Mouse (Mus musculus) heart, embryonic 14.5 days (tissue): ENCODE results near the gene Rtn4rl2. TPM values are rescaled to one million over a fixed set of nuclear protein-coding genes. Genes with fewer than 3 reads are reported as not detected.

Experiments used
- ATAC-seq: fragments of 200-750 bp; cut with Nextera tagmentation; 2 replicates; pipeline ENCODE4 v1.8.0; 2017; ENCODE audit warnings: low read depth, moderate TSS enrichment; ENCODE audit not compliant: insufficient number of reproducible peaks, insufficient read depth, low FRiP score
- H3K27ac ChIP-seq, 2 experiments: fragments of 200-500 bp in 1 of 2; fragments of 300-500 bp in 1 of 2; sonication (generic) in 1 of 2; replicated peaks in 1 of 2; 2 replicates each; pipeline ENCODE4 v1.5.1; 2012 to 2014; ENCODE audit warnings: low read depth in 2 of 2, low read length in 2 of 2, control low read depth in 1 of 2, mild to moderate bottlenecking in 1 of 2, mixed read lengths in 1 of 2; ENCODE audit not compliant: control insufficient read depth in 1 of 2, insufficient read depth in 1 of 2
- H3K27me3 ChIP-seq: fragments of 300-500 bp; sonication (generic); 2 replicates; pipeline ENCODE4 v1.6.1; 2014; ENCODE audit warnings: mild to moderate bottlenecking, low read length, control low read depth; ENCODE audit not compliant: control insufficient read depth, insufficient read depth
- H3K36me3 ChIP-seq: fragments of 300-500 bp; sonication (generic); 2 replicates; pipeline ENCODE4 v1.6.1; 2014; ENCODE audit warnings: mild to moderate bottlenecking, control low read depth, low read length, mixed read lengths; ENCODE audit not compliant: control insufficient read depth, insufficient read depth
- H3K4me1 ChIP-seq, 2 experiments: fragments of 200-500 bp in 1 of 2; fragments of 300-500 bp in 1 of 2; sonication (generic) in 1 of 2; 2 replicates each; pipeline ENCODE4 v1.6.1; 2012 to 2014; ENCODE audit warnings: low read length in 2 of 2, control low read depth in 1 of 2, mixed read lengths in 1 of 2; ENCODE audit not compliant: control insufficient read depth in 2 of 2, insufficient read depth in 2 of 2
- H3K4me2 ChIP-seq: fragments of 300-500 bp; sonication (generic); 2 replicates; pipeline ENCODE4 v1.6.1; 2014; ENCODE audit warnings: mild to moderate bottlenecking, low read length
- H3K4me3 ChIP-seq, 2 experiments: fragments of 200-500 bp in 1 of 2; fragments of 300-500 bp in 1 of 2; sonication (generic) in 1 of 2; 2 replicates each; pipeline ENCODE4 v1.5.1; 2012 to 2014; ENCODE audit warnings: low read length in 2 of 2, mild to moderate bottlenecking in 2 of 2, control low read depth in 1 of 2, low read depth in 1 of 2, moderate library complexity in 1 of 2; ENCODE audit not compliant: control insufficient read depth in 1 of 2, insufficient read depth in 1 of 2
- H3K9ac ChIP-seq: fragments of 300-500 bp; sonication (generic); 2 replicates; pipeline ENCODE4 v1.6.1; 2014; ENCODE audit warnings: mild to moderate bottlenecking, low read length
- H3K9me3 ChIP-seq: fragments of 300-500 bp; sonication (generic); 2 replicates; pipeline ENCODE4 v1.6.1; 2016; ENCODE audit warnings: low read length, control low read depth; ENCODE audit not compliant: control insufficient read depth
- WGBS: fragments of 180-500 bp; shearing (Covaris S2); extraction: QIAGEN DNeasy Blood & Tissue Kit; methylation state at CpG from one replicate; pipeline ENCODE4 v1.1.7; 2014; 5-methylcytosine and 5-hydroxymethylcytosine counted together
- polyA plus RNA-seq: library from polyadenylated mRNA; unstranded; fragments of >200 nt; fragmentation: Nextera tagmentation; extraction: Ambion mirVana; gene quantifications from 2 replicates; pipeline ENCODE4 v1.2.1, GENCODE M21; 2014

The Rtn4rl2 gene
- polyA plus RNA-seq, 1 experiment from 2014 or later: 2.2 TPM

DNA sequence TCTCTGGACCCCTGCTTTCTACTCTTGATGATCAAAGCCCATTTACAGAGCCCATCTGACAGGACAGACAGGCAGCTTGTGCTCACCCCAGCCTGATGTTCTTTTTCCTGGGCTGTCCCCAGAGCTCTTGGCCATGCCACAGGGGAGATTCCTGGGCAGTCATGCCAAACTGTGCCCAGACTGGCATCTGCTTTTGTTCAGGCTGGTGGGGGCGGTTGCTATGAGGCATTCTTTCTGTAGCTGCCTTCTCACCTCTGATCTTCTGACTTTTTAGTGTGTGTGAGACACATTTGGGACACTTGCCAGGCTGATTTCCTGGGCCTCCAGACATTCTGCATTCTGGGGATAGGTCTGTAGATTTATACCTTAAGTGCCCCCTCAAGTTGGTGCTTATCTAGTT is 28.0 kb downstream of the Rtn4rl2 start:
- Histone ChIP-seq H3K4me3 (no peak overlapping the region), H3K9ac (no peak overlapping the region), H3K27me3 (no peaks in the 10 kb centered on the region), H3K4me1 (no peaks in the 10 kb centered on the region), H3K4me2 (no peak overlapping the region), H3K27ac (no peak overlapping the region), H3K36me3 (peaks cover 93% of the 10 kb centered on the region), H3K9me3 (no peaks in the 10 kb centered on the region)
- 96% methylated on average over 1 of the region's 1 CpGs for WGBS
- ATAC-seq: no peak

- peaks cover 2 to 5% of the 10 kb centered on the region in 2 experiments; a peak in 3 of 4 replicates for H3K4me1 ChIP-seq
- H3K4me3 ChIP-seq: no peak overlapping the region
- H3K4me2 ChIP-seq: no peak overlapping the region
- 53% methylated on average over 2 of the region's 2 CpGs for WGBS
- no peaks in the 10 kb centered on the region for H3K9me3 ChIP-seq
- no peak for ATAC-seq
- no peaks in the 10 kb centered on the region for H3K27me3 ChIP-seq
- peaks cover 83% of the 10 kb centered on the region for H3K36me3 ChIP-seq
- no peak overlapping the region for H3K27ac ChIP-seq
- no peak overlapping the region for H3K9ac ChIP-seq
Observed at GRCm38 (mm10) chr2:84855732-84856131, 30.8 kb downstream of the Rtn4rl2 start.

DNA sequence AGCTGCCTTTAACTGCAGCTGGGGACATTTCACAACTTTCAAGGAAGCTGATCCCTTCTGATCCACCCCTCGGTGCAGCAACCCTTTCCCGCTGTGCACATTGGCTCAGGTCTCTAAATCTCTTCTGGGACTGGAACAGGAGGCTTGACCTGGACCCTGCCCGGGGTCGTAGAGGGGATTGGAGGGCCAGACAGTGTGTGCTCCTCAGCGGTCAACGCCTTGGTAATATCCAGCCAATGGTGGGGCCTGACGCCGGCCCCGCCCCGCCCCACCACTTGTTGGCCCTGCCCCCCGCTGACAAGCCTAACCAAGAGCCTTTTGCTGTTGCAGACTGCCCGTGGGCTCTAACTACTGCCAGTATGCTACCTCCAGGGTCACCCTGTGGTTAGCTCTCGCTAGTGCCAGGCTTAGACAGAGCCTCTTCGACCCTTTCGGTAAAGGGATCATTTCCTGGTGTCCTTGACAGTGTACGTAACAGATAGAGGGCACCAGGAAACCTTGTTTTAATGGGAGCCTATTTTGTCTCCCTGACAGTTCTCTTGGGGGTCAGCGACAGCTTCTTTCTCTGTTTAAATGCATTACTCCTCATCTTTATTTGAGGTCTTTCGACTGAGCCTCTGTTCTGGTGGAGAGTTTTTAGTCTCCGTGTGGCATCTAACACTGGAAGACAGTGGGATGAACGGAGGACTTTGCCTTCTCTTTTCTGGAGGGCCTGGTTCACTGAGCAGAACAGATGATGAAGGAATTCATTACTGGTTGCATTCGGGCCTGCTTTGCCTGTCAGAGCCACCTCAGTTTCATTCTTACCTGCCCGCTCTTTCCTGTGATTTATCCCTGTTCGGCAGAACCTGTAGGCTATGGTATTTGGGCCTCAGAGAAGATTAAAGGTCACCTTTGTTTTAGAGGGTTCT is 35.1 kb downstream of the Rtn4rl2 start:
- WGBS: 34% methylated on average over 23 of the region's 23 CpGs
- Histone ChIP-seq H3K27me3 (no peaks in the 10 kb centered on the region), H3K4me3 (0 out of 4 replicates have a peak overlapping the region, but pooled peaks of 1 of the 2 experiments have one; percentile 11), H3K4me1 (peaks cover 10% of the 10 kb centered on the region in 2 experiments), H3K27ac (no peak overlapping the region), H3K9ac (no peak overlapping the region), H3K36me3 (peaks cover 72% of the 10 kb centered on the region), H3K4me2 (peak overlapping the region; percentile 49), H3K9me3 (no peaks in the 10 kb centered on the region)
- no peak for ATAC-seq

- Histone ChIP-seq H3K4me3 (no peak overlapping the region), H3K4me1 (peaks cover 10 to 12% of the 10 kb centered on the region in 2 experiments), H3K27ac (no peak overlapping the region), H3K9ac (no peak overlapping the region), H3K36me3 (peaks cover 71% of the 10 kb centered on the region), H3K9me3 (no peaks in the 10 kb centered on the region), H3K27me3 (no peaks in the 10 kb centered on the region), H3K4me2 (peak overlapping the region; percentile 49)
- ATAC-seq: no peak
- 56% methylated on average over 7 of the region's 7 CpGs for WGBS
Observed at GRCm38 (mm10) chr2:84850407-84851129, 35.9 kb downstream of the Rtn4rl2 start.

DNA sequence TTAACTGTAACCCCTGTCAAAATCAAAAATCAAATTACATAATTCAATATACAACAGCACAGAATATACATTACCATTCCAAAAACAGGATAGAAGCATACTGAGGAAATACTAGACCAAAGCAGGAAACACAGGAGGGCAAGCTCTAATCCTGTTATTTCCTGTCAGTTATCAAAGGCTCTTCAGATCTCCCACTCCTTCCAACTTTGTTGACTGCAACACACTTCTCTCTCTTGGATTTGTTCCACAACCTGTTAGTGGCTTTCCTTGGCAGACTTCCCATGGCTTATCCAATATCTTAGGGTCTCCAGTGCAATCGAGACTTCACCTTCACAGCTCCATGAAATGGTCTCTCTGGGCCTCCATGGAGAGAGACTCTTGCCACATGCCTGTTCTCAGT is 41.3 kb downstream of the Rtn4rl2 start:
- H3K9ac ChIP-seq: no peak overlapping the region
- H3K36me3 ChIP-seq: peaks cover 42% of the 10 kb centered on the region
- WGBS: 0% methylated on average over 1 of the region's 1 CpGs
- no peak overlapping the region for H3K27ac ChIP-seq
- H3K27me3 ChIP-seq: no peaks in the 10 kb centered on the region
- ATAC-seq: no peak
- H3K4me2 ChIP-seq: no peak overlapping the region
- H3K4me3 ChIP-seq: no peak overlapping the region
- H3K9me3 ChIP-seq: no peaks in the 10 kb centered on the region
- H3K4me1 ChIP-seq: peaks cover 26 to 28% of the 10 kb centered on the region in 2 experiments

- no peaks in the 10 kb centered on the region for H3K9me3 ChIP-seq
- peaks cover 23 to 34% of the 10 kb centered on the region in 2 experiments for H3K4me1 ChIP-seq
- 79% methylated on average over 6 of the region's 6 CpGs for WGBS
- no peak overlapping the region for H3K9ac ChIP-seq
- H3K36me3 ChIP-seq: peaks cover 26% of the 10 kb centered on the region
- H3K4me2 ChIP-seq: no peak overlapping the region
- H3K27ac ChIP-seq: no peak overlapping the region
- ATAC-seq: no peak
- no peak overlapping the region for H3K4me3 ChIP-seq
- peaks cover 3% of the 10 kb centered on the region; the same call in 1 of the 2 replicates for H3K27me3 ChIP-seq
Observed at GRCm38 (mm10) chr2:84843654-84844053, 42.9 kb downstream of the Rtn4rl2 start.

- Histone ChIP-seq H3K9ac (no peak overlapping the region), H3K4me3 (peak overlapping the region in 1 of 2 experiments; percentile 74; a peak in 1 of 4 replicates)
- ATAC-seq: no peak
Observed at GRCm38 (mm10) chr2:84841905-84842304, 44.6 kb downstream of the Rtn4rl2 start.

More at GRCm38 (mm10) chr2:84841905-84842304, 44.6 kb downstream of the Rtn4rl2 start:
- Histone ChIP-seq H3K4me1 (peaks cover 25 to 38% of the 10 kb centered on the region in 2 experiments), H3K27ac (0 out of 4 replicates have a peak overlapping the region, but pooled peaks of 1 of the 2 experiments have one; percentile 27), H3K4me2 (peak overlapping the region; percentile 92), H3K27me3 (peaks cover 7% of the 10 kb centered on the region; the same call in 1 of the 2 replicates), H3K36me3 (peaks cover 21% of the 10 kb centered on the region; the same call in 1 of the 2 replicates), H3K9me3 (no peaks in the 10 kb centered on the region)
